Mouse (Mus musculus): Measurements from ENCODE around the gene Zfp956. TPM values are rescaled to one million over a fixed set of nuclear protein-coding genes. Genes with fewer than 3 reads are reported as not detected.

Zfp956 gene
- 7.5 and 7.9 TPM in 2 replicates for polyA plus RNA-seq (2014; fragmentation: Nextera tagmentation; extraction: Ambion mirVana)

GRCm38 (mm10) chr6:47953191-47953726 lies at the start of gene Zfp956:
Gene Zfp956 (plus strand): TSS chr6:47953390.
- peak within 1 kb of the TSS; percentile 62 for H3K4me3 ChIP-seq (ENCODE audit: low read depth, low read length)
- ATAC-seq (replicated peaks; ENCODE audit: low FRiP score) (peak; percentile 100), DNase-seq (ENCODE audit: low spot score) (peak; percentile 95)
- peak within 1 kb of the TSS; percentile 90 for H3K4me2 ChIP-seq (ENCODE audit: low read depth, low read length, severe bottlenecking)
- H3K27me3 ChIP-seq (ENCODE audit: control insufficient read depth, insufficient read depth, low read length): no peaks in the 10 kb centered on the region; the same call in 1 of the 2 replicates
- no peaks in the 10 kb centered on the region for H3K36me3 ChIP-seq (ENCODE audit: control insufficient read depth, insufficient read depth, low read length)
- H3K9me3 ChIP-seq (ENCODE audit: control insufficient read depth, low read length): no peaks in the 10 kb centered on the region
- H3K27ac ChIP-seq (ENCODE audit: low read depth, low read length): 0 out of 2 replicates have a peak within 1 kb of the TSS, but pooled peaks have one; percentile 28
- H3K4me1 ChIP-seq (replicated peaks; ENCODE audit: control insufficient read depth, insufficient read depth, low read length): peaks cover 3% of the 10 kb centered on the region; the same call in 1 of the 2 replicates
- WGBS: under 1% methylated on average over 31 of the region's 31 CpGs
- H3K9ac ChIP-seq (ENCODE audit: low read length): peak within 1 kb of the TSS; percentile 72

DNA sequence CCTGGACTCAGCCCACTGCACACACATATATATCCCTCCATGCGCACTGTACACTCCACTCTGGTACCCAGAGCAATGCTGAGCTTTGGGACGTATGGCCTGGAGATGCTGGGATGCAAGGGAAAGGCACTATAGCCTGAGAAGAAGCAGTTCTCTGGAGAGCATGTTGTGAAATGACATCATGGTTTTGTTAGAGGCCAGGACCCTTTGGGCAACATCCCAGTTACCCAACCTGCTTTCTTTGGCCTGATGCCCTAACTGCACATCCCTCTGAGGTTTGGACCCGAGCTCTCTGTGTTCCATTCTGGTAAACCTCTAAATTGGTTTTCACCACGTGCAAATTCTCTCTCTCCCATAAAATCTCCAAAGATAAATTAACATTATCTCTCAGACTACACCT lies 49.6 kb upstream of the Zfp956 start:
- Histone ChIP-seq H3K4me1 (replicated peaks; ENCODE audit: control insufficient read depth, insufficient read depth, low read length) (no peaks in the 10 kb centered on the region), H3K9me3 (ENCODE audit: control insufficient read depth, low read length) (no peaks in the 10 kb centered on the region), H3K36me3 (ENCODE audit: control insufficient read depth, insufficient read depth, low read length) (peaks cover 2% of the 10 kb centered on the region; the same call in 1 of the 2 replicates), H3K27me3 (ENCODE audit: control insufficient read depth, insufficient read depth, low read length) (peaks cover 6% of the 10 kb centered on the region; the same call in 1 of the 2 replicates), H3K4me2 (ENCODE audit: low read depth, low read length, severe bottlenecking) (no peak overlapping the region), H3K27ac (ENCODE audit: low read depth, low read length) (no peak overlapping the region), H3K9ac (ENCODE audit: low read length) (no peak overlapping the region), H3K4me3 (ENCODE audit: low read depth, low read length) (no peak overlapping the region)
- no peak for DNase-seq (ENCODE audit: low spot score)
- 85% methylated on average over 4 of the region's 4 CpGs for WGBS
- no peak for ATAC-seq (replicated peaks; ENCODE audit: low FRiP score)

- DNase-seq (ENCODE audit: low spot score) (no peak), ATAC-seq (replicated peaks; ENCODE audit: low FRiP score) (no peak)
- Histone ChIP-seq H3K4me3 (ENCODE audit: low read depth, low read length) (no peak overlapping the region), H3K27me3 (ENCODE audit: control insufficient read depth, insufficient read depth, low read length) (peaks cover 6% of the 10 kb centered on the region; the same call in 1 of the 2 replicates), H3K4me2 (ENCODE audit: low read depth, low read length, severe bottlenecking) (no peak overlapping the region), H3K27ac (ENCODE audit: low read depth, low read length) (no peak overlapping the region), H3K9ac (ENCODE audit: low read length) (no peak overlapping the region; the same call in 1 of the 2 replicates), H3K4me1 (replicated peaks; ENCODE audit: control insufficient read depth, insufficient read depth, low read length) (no peaks in the 10 kb centered on the region), H3K9me3 (ENCODE audit: control insufficient read depth, low read length) (no peaks in the 10 kb centered on the region), H3K36me3 (ENCODE audit: control insufficient read depth, insufficient read depth, low read length) (peaks cover 2% of the 10 kb centered on the region; the same call in 1 of the 2 replicates)
- WGBS: 28% methylated on average over 19 of the region's 19 CpGs
Observed at GRCm38 (mm10) chr6:47904361-47904760, 48.8 kb upstream of the Zfp956 start.

DNA sequence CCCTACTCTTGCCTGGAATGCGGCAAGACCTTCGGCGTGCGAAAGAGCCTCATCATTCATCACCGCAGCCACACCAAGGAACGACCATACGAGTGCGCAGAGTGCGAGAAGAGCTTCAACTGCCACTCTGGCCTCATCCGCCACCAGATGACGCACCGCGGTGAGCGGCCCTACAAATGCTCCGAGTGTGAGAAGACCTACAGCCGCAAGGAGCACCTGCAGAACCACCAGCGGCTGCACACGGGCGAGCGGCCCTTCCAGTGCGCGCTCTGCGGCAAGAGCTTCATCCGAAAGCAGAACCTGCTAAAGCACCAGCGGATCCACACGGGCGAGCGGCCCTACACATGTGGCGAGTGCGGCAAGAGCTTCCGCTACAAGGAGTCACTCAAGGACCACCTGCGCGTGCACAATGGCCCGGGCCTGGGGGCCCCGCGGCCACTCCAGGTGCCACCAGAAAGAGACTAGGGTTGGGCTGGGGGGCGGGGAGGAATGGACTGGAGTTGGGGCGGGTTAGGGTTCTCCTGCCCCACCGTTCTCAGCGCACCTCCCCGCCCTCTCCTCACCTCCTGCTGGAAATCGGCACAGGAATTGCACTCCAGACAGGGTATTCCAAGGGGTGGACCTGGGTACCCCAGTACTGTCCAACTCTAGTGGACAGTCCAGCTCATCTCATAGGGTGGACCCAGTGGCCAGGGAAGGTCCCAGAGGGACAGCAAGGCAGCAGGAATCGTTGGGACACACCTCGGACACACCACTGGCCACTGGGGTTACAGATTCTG lies 48.1 kb upstream of the Zfp956 start:
- no peak overlapping the region for H3K9ac ChIP-seq (ENCODE audit: low read length)
- ATAC-seq (replicated peaks; ENCODE audit: low FRiP score): no peak
- H3K4me3 ChIP-seq (ENCODE audit: low read depth, low read length): no peak overlapping the region
- H3K4me1 ChIP-seq (replicated peaks; ENCODE audit: control insufficient read depth, insufficient read depth, low read length): no peaks in the 10 kb centered on the region
- H3K27me3 ChIP-seq (ENCODE audit: control insufficient read depth, insufficient read depth, low read length): peaks cover 6% of the 10 kb centered on the region; the same call in 1 of the 2 replicates
- DNase-seq (ENCODE audit: low spot score): peak; percentile 54
- 49% methylated on average over 44 of the region's 44 CpGs for WGBS
- no peak overlapping the region for H3K27ac ChIP-seq (ENCODE audit: low read depth, low read length)
- H3K4me2 ChIP-seq (ENCODE audit: low read depth, low read length, severe bottlenecking): no peak overlapping the region
- peaks cover 2% of the 10 kb centered on the region; the same call in 1 of the 2 replicates for H3K36me3 ChIP-seq (ENCODE audit: control insufficient read depth, insufficient read depth, low read length)
- H3K9me3 ChIP-seq (ENCODE audit: control insufficient read depth, low read length): no peaks in the 10 kb centered on the region

DNA sequence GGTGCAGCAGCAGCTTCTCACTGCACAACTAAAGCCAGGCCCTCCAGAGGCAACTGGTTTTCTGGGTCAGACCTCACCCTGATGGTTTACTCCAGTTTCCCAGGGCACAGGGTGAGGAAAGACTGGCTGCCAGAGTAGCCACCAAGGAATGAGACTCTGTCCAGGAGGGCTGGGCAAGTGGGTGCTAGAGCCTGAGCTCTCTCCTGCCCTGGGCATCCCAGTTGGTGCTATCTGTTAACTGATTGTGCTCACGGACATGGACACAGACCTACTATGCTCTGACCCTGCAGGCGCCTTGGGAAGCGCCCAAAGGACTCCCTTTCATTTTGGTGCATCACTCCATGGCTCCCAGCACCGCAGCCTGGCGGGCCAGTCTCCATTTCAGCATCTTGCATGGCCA lies 46.9 kb upstream of the Zfp956 start:
- no peak for DNase-seq (ENCODE audit: low spot score)
- Histone ChIP-seq H3K4me3 (ENCODE audit: low read depth, low read length) (no peak overlapping the region), H3K36me3 (ENCODE audit: control insufficient read depth, insufficient read depth, low read length) (peaks cover under 1% of the 10 kb centered on the region; the same call in 1 of the 2 replicates), H3K4me1 (replicated peaks; ENCODE audit: control insufficient read depth, insufficient read depth, low read length) (no peaks in the 10 kb centered on the region), H3K27me3 (ENCODE audit: control insufficient read depth, insufficient read depth, low read length) (peaks cover 6% of the 10 kb centered on the region; the same call in 1 of the 2 replicates), H3K4me2 (ENCODE audit: low read depth, low read length, severe bottlenecking) (no peak overlapping the region), H3K27ac (ENCODE audit: low read depth, low read length) (no peak overlapping the region), H3K9me3 (ENCODE audit: control insufficient read depth, low read length) (no peaks in the 10 kb centered on the region), H3K9ac (ENCODE audit: low read length) (no peak overlapping the region)
- ATAC-seq (replicated peaks; ENCODE audit: low FRiP score): no peak
- WGBS: 89% methylated on average over 5 of the region's 5 CpGs

DNA sequence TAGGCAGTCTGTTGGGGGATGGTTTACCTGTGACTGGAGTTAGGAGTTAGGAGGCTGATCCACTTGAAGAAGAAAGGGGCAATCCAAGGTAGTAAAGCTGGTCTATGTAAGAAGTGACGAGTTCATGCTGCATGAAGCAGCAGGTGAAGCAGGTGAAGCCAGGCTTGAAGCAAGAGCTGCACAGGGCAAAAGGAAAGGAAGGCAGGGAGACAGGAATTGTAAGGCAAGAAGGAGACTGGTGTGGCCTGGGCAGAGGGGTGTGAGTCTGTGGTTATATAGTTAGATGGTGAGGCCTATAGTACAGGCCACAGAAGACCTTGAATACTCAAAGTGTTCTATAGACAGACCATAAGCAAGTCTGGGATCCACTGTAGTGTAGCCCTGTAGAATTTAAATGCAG lies 44.2 kb upstream of the Zfp956 start:
- no peak for ATAC-seq (replicated peaks; ENCODE audit: low FRiP score)
- H3K9me3 ChIP-seq (ENCODE audit: control insufficient read depth, low read length): no peaks in the 10 kb centered on the region
- H3K4me3 ChIP-seq (ENCODE audit: low read depth, low read length): no peak overlapping the region
- no peak overlapping the region for H3K4me2 ChIP-seq (ENCODE audit: low read depth, low read length, severe bottlenecking)
- H3K36me3 ChIP-seq (ENCODE audit: control insufficient read depth, insufficient read depth, low read length): no peaks in the 10 kb centered on the region; the same call in 1 of the 2 replicates
- H3K27me3 ChIP-seq (ENCODE audit: control insufficient read depth, insufficient read depth, low read length): peaks cover 4% of the 10 kb centered on the region; the same call in 1 of the 2 replicates
- no peaks in the 10 kb centered on the region for H3K4me1 ChIP-seq (replicated peaks; ENCODE audit: control insufficient read depth, insufficient read depth, low read length)
- H3K9ac ChIP-seq (ENCODE audit: low read length): no peak overlapping the region
- 88% methylated on average over 1 of the region's 1 CpGs for WGBS
- H3K27ac ChIP-seq (ENCODE audit: low read depth, low read length): no peak overlapping the region
- no peak for DNase-seq (ENCODE audit: low spot score)

- Histone ChIP-seq H3K4me2 (ENCODE audit: low read depth, low read length, severe bottlenecking) (no peak overlapping the region), H3K27ac (ENCODE audit: low read depth, low read length) (no peak overlapping the region), H3K9ac (ENCODE audit: low read length) (no peak overlapping the region), H3K27me3 (ENCODE audit: control insufficient read depth, insufficient read depth, low read length) (no peaks in the 10 kb centered on the region), H3K4me3 (ENCODE audit: low read depth, low read length) (no peak overlapping the region), H3K4me1 (replicated peaks; ENCODE audit: control insufficient read depth, insufficient read depth, low read length) (no peaks in the 10 kb centered on the region), H3K36me3 (ENCODE audit: control insufficient read depth, insufficient read depth, low read length) (no peaks in the 10 kb centered on the region), H3K9me3 (ENCODE audit: control insufficient read depth, low read length) (no peaks in the 10 kb centered on the region)
- WGBS: 68% methylated on average over 1 of the region's 1 CpGs
- no peak for ATAC-seq (replicated peaks; ENCODE audit: low FRiP score)
- DNase-seq (ENCODE audit: low spot score): no peak
Observed at GRCm38 (mm10) chr6:47911650-47912049, 41.5 kb upstream of the Zfp956 start.

DNA sequence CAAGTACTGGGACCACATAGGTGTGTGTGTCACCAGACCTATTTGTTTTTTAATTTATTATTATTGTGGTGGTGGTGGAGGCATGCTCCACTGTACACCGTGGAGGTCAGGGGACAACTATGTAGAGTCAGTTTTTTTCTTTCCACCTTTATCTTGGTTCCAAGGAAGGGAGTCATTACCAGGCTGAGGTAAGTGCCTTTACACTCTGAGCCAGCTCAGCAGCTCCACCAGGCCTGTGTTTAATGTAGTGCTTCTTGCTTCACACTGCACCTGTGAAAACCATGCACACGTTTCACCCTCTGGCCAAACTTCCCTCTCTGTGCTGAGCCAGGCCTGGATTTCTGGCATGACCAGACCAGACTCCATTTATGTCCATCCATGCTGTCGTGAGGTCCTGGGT lies 40.2 kb upstream of the Zfp956 start:
- DNase-seq (ENCODE audit: low spot score): no peak
- Histone ChIP-seq H3K9ac (ENCODE audit: low read length) (no peak overlapping the region), H3K36me3 (ENCODE audit: control insufficient read depth, insufficient read depth, low read length) (no peaks in the 10 kb centered on the region), H3K4me2 (ENCODE audit: low read depth, low read length, severe bottlenecking) (no peak overlapping the region), H3K4me1 (replicated peaks; ENCODE audit: control insufficient read depth, insufficient read depth, low read length) (no peaks in the 10 kb centered on the region), H3K27ac (ENCODE audit: low read depth, low read length) (no peak overlapping the region), H3K4me3 (ENCODE audit: low read depth, low read length) (no peak overlapping the region), H3K9me3 (ENCODE audit: control insufficient read depth, low read length) (no peaks in the 10 kb centered on the region), H3K27me3 (ENCODE audit: control insufficient read depth, insufficient read depth, low read length) (no peaks in the 10 kb centered on the region)
- no peak for ATAC-seq (replicated peaks; ENCODE audit: low FRiP score)
- WGBS: 59% methylated on average over 3 of the region's 3 CpGs
